Mouse (Mus musculus): ENCODE measurements around the gene Sval2. TPM values are rescaled to one million over a fixed set of nuclear protein-coding genes. Genes with fewer than 3 reads are reported as not detected.

Sval2 gene
- not detected for total RNA-seq (2021)
- long read RNA-seq, experiment 1, result 0 reads
- long read RNA-seq, experiment 2, result 0 reads

DNA sequence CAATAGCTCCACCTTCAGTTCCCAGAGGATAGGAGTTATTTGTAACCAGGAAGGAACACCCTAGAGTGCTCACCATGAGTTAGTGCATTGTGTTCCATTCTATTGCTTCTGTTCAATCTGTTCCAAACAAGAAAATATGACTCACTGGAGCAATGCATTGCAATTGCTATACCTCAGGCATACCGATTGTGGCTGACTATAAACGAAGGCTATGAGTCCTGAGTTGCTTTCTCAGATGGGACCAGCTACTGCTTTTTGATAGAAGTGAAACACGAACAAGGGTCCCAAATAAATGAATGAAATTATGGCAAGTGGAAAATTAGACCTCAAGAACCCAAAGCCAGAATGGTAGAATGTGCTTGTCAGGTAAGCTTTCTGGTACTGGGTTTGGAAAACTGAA lies at the start of gene Sval2:
Sval2 (plus strand) TSS at position 301 of the 400 bp plus-strand sequence.
- intact Hi-C loops (cut with DNase I), result no loop called here
- no peak for DNase-seq (ENCODE audit: low spot score in 2 of 2)

DNA sequence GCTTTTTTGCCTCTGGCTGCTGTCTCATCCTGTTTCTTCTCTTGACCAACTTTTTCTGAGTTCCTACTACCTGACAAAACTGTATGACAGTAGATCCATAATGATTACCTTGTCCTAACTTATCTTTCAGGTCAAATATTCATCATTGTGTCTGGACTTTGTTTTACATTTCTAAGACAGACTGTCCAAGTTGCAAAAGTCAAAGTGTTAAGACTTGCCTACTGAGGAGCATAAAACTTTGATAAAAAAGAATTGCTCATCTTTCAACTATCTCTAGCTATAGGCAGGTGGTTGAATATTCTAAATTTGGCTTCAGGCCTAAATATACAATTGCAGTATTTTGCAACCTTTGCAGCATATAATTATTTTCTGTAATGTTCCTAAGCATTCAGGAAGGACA lies 28.7 kb upstream of the Sval2 start:
- intact Hi-C loops (cut with DNase I), result no loop called here

GRCm38 (mm10) chr6:41829516-41829915 lies 23.3 kb upstream of the Sval2 start:
- no peak for DNase-seq (ENCODE audit: low spot score in 2 of 2)
- intact Hi-C loops (cut with DNase I), result no loop called here

More for the DNA sequence above, 28.7 kb upstream of the Sval2 start:
- no peak for DNase-seq (ENCODE audit: low spot score in 2 of 2)

GRCm38 (mm10) chr6:41847235-41847634 lies 5.6 kb upstream of the Sval2 start, which contains the start of gene Pip:
Gene Pip, plus strand, starts transcription at chr6:41847535.
- no peak for DNase-seq (ENCODE audit: low spot score in 2 of 2)
- intact Hi-C loops (cut with DNase I), result no loop called here

DNA sequence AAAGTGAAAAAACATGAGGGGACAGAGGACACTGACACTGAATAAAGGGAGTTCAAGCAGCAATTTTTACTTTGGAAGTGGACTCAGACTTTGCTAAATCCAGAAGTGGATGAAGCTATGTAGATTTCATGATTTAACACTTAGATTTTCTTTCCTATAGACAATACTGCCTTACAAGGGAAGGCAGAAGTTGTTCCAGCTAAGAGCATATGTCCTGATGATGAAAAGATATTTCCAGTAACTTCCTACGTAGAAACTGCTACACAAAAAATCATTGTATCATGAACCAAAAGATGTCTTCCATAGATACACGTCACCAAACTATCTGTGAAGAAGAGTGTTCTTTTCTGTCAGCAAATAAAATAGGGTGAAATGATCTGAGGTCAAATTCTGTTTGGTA lies 11.2 kb downstream of the Sval2 start:
- no peak for DNase-seq (ENCODE audit: low spot score in 2 of 2)
- intact Hi-C loops (cut with DNase I), result no loop called here

DNA sequence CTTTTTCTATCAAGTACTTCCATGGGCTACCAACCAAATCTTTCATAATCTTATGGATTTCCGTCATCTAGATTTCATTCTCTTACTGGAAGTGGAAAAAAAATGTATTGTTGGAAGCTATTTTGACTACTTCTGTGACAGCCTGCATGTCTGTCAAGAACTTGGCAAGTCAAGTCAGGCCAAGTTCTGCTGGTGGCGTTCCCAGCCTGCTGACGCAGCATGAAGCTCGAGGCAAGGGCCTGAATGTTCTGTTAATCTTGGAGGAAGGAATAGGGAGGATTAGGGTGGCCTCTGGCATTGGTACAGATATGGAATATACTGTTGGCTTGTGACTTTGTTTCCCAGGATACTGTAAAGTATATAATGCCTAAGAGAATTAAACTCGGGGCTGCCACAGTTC lies 58.8 kb downstream of the Sval2 start:
- intact Hi-C loops (cut with DNase I), result no loop called here
- no peak for DNase-seq (ENCODE audit: low spot score in 2 of 2)

Other genes with a start within 250 kb of the Sval2 start
- gene Ephb6, start 247.5 kb upstream of the Sval2 start, total RNA-seq (2021), result 100 to 1,000 TPM; 142 to 146 TPM
- 1 to 10 TPM; 1.8 to 3.0 TPM for gene Trpv6, start 216.6 kb upstream of the Sval2 start, total RNA-seq (2021)
- not detected for gene Trpv5, start 172.2 kb upstream of the Sval2 start, total RNA-seq (2021)
- gene Llcfc1, start 168.6 kb upstream of the Sval2 start, total RNA-seq (2021), result not detected
- gene Kel, start 148.7 kb upstream of the Sval2 start, total RNA-seq (2021), result not detected
- gene Olfr459, start 77.8 kb upstream of the Sval2 start, total RNA-seq (2021), result not detected
- gene Pip, start 5.5 kb upstream of the Sval2 start, total RNA-seq (2021), result not detected
- gene Sval1, start 98.6 kb downstream of the Sval2 start, total RNA-seq (2021), result not detected
- gene Sval3, start 115.2 kb downstream of the Sval2 start, total RNA-seq (2021), result not detected
- gene Sva, start 185.4 kb downstream of the Sval2 start, total RNA-seq (2021), result not detected